Mouse (Mus musculus): ENCODE data around the gene Zscan4-ps2.
"Not testable (repeated sequence)": the region's sequence is repeated elsewhere in the genome, so short reads cannot be mapped to it uniquely, and the experiment has no call there.

The Zscan4-ps2 gene

DNA sequence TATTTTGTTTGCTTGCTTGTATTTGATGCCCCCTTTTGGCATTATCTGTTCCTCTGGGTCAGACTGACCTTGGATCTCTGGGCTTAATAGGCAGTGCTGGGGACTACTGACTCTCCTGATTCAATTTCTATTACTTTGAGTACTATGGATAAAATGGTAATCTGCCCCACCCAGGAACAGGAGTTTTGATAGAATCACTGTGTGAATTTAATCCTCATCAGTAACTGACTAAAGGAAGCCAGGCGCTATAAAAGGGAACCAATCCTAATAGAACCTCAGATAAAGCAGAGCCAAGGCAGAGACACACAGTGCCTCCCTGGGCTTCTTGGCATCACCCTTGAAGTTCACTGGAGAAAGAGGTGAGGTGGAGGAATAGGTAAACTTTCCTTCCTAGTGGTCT lies at the start of gene Zscan4-ps2:
Gene Zscan4-ps2 (plus strand): TSS at position 301 of the 400 bp plus-strand sequence.
- not testable (repeated sequence) for DNase-seq
